Mouse (Mus musculus) T-cell, adult 2 months (primary cell): ENCODE data around the gene Il2rb.
A peak's percentile ranks its signal among the peaks of the same experiment; 100 is the strongest.

ENCODE experiments used
- DNase-seq: peaks from one replicate; pipeline ENCODE4 v3.0.0; 2022; ENCODE audit warnings: low spot score

Il2rb gene

DNA sequence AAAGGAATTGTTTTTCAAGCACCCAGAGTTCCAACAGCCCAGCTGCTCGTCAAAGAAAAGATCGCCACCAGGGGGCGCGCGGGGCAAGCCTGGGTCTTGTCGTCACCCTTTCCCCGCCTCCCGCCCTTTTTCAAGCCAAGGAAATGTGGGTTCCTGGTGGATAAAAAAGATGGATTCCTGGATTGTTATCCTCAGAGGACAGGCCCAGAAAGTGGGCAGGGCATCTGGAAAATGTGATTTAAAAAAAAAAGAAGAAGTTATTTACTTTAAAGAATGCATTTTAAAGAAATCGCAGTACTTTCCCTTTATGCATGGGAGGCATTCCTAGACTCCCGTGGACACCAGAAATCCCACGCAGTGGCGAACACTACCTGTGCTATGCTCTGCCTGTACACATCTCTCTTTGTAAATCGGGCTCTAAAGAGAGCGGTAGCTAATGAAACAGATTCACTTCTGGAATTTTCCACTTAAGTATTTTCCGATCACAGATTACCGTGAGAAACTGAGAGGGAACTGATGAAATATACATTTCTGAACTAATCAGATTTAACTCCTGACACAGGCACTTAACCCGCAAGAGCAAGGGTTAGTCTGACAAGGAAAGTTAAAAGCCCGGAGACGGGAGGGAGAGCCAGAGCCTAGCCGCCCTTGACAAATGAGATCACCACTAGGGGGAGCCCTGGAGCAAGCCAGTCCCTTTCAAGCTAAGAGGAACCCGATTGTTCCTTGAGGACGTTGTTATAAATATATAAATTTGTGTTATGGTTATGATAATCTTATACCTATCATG lies 47.1 kb downstream of the Il2rb start:
- peak; percentile 82 for DNase-seq

DNA sequence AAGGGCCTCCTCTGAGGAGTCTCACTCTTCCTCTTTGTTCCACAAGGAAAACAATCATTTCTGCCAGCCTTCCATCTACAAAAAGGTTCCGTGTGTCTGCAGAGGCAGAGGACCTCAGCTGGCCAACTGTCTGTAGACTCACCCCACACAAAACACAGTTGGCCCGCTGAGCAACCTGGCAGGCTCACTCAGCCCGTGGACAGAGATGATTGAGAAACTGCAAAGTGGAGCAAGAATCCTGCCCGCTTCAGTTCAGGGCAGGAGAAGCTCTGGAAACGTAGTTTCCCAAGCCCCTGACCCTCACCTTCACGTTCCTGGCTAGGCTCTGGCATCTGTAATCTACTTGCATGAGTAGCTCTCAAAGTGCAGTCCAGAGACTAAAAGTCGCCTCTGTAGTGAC lies 48.0 kb downstream of the Il2rb start:
- DNase-seq = no peak

DNA sequence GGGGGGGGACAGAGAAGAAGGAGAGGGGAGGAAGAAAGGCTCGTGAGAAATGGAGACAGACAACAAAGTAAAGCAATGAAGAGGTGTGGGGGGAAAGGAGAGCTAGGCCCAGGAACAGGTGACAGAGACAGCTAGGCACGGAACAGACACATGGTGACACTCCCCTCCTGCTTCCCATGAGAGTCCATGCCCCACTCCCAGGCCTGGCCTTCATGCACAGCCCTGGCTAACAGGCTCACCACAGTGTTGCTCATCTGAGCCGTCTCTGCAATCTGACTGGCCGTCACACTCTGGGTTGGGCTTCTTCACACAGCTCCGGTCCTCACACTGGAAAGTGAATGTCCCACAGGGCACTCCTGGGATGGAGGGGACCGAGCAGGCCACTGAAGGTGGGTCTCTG lies 51.2 kb downstream of the Il2rb start:
- DNase-seq = no peak

DNA sequence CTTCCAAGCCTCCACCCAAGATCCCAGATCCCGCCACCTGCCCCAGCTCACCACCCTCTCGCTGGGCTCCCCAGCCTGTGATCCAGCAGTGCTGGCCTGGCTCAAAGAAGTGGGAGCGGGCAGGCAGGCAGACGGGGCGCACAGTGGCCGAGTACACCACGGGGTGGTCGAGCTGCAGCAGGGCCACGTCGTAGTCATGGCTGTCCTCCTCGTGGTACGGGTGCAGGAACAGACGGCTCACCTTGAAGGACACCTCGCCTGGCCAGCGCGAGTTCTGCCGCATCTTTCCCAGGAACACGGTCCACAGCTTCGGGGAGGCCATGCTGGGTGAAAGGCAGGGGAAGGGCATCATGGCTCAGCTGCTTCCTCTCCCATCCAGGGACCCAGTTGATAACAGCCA lies 52.8 kb downstream of the Il2rb start:
- no peak for DNase-seq

DNA sequence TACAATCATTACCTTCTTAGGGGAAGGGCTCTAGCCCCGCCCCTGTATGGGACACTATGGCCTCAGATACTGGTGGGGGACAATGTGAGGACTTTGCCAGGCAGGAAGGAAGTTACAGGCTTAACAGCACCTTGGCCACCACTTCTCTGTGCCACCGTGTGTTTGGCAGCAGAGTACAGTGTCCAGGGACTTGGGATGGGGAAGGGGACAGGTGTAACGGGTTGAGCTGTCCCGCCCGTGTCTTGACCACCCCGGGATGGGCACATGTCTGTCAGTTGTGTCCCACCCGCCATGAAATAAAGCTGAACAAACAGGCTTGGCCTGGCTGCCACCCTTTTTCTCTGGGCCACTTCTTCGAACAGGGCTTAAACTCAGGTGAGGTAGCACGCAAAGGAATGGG lies 56.1 kb downstream of the Il2rb start:
- no peak for DNase-seq

DNA sequence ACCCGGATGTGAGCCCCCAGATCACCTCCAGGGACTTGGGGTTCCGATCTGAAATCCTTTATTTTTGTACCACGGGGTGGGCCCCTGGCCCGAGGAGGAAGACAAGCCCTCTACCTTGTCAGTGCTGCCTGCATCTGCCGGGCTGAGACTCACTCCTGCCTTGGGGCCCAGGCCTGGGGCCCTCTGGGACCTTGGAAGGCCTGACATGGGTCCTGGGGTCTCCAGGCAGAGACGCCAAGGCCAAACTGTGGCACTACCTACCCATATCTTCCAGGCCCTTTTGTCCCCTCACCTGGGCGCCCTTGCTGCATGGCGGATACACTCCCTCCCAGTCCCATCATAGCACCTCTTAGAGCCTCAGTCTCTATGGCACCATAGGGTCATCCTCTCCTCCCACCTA lies 56.6 kb downstream of the Il2rb start:
- no peak for DNase-seq

DNA sequence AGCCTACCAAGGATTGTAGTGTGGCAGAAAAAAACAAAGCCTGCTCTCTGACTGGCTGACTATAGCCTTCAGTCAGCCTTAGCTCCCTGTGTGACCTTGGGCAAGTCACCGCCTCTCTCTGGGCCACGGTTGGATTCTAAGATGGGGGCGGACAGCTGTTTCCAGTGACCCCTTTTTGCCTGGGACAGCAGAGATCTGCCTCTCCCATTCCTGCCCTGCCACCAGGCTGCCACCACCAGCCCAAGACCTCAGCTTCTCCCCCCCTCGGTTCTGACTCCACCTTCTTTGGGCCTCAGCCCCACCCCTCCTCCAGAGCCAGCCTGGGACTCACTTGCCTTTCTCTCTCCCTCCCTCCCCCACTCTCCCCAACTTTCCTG lies 57.1 kb downstream of the Il2rb start:
- no peak for DNase-seq

DNA sequence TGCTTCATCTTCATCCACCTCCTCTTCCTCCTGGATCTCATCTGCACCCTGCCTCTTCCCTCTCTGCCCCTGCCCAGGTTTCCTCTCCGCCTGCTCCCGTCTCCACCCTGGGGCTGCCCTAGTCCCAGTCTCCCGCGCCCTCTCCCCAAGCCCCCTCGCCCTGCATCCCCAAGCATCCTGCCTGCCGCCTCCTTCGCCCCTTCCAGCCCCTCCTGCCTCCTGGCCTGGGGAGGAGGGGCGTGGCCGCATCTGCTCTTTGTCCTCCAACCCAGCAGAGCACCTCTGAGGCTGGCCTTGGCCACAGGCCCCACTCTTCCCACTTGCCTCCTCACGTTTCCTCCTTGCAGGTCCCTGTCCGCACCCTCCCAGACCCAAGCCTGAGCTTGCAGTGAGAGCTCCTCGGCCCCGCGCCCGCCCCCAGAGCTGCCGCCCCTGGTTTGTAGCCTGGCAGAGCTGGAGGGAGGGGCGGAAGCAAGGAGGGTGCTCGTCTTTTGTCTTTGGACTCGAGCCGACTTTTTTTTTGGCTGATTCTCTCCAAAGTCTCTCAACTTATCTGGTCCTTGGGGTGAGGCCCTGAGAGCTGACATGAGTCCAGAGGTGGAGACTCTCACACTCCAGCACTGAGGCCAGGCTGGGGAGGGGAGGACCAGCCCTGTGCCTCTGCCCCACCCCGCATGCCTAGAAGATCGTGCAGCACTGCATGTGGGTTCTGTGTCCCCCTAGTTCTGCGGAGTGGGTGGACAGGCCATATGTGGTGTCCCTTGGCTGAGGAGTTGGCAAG lies 57.6 kb downstream of the Il2rb start:
- DNase-seq = no peak

DNA sequence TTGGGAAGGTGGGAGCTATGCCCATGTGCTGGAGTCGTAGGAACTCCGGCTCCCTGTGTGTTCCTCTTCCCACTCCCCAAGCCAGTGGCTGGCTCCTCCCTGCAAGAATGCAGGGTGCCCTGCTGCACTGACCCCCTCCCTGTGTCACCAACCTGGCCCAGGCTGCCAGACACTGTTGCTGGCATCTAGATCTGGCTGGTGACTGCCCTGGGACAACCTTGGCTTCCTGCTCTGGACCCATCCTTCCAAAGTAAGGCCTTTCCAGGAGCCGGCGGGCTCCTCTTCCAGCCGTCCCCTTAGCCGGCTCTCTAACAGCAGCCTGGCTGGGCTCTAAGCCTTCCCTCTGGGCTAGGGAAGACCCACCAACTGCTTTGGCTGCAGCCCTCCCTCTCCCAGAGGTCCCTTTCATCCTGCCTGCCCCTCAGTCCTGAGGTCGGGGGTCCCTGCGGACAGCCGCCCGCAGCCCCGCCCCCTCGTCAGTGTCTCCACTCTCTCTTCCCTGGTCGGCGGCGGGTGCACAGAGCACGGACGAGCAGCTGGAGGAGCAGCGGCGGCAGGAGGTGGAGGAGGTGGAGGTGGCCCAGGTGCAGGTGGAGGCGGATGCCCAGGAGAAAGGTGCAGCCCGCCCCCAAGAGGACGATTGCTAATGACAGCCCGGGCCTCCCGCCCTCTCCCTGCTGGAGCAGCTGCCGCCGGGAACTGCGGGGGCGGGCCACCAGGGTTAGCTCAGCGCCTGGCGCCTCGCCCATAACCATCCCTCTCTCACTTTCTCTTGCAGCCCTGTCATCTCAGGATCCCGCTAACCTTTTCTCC lies 58.5 kb downstream of the Il2rb start:
- DNase-seq = peak; percentile 20

DNA sequence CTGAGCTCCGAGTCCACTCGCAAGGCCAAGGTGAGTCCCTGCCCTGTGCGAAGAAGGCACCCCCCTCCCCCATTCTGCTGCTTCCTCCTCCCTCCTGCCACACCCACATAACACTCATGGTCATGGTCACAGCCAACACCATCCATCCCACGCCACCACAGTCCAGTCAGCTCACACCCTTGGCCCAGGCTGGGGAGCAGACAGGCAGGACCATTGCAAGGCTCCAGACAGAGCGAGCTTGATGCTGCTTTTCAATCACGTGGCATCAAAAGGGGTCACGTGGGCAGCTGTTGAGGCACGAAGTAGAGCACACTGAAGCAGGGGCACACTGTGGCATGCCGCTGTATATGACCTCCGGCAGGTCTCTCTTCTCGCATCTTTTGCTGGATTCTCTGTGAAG lies 59.4 kb downstream of the Il2rb start:
- DNase-seq = no peak

DNA sequence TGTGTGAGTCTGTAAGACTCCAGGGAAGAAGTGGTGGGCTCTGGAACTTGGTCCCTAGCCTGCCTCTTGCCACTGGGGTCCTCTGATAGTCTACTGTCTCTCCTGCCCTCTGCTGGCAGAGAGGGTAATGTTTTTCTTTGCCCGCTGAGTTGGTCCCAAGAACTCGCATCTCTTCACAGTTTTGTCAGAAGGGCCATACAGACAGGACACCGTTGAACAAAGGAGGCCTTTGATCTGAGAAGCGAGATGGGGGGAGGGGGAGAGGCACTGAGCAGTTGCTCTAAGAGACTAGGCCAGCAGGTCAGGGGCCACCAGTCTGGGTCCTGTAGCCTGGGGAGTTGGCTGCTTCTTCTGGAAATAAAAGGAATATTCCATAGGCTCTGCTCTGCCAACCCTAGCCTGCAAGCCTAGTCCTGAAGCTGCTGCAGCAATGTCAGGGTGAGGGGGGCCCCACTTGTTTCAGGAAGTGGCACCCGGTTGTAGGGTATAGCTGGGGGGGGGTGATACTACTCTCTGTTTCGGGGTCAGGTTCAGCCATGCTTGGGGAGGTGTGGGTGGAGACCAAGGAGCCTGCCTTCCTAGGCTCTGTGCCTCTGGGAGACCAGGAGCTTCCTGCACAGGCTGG lies 60.1 kb downstream of the Il2rb start:
- DNase-seq = no peak

DNA sequence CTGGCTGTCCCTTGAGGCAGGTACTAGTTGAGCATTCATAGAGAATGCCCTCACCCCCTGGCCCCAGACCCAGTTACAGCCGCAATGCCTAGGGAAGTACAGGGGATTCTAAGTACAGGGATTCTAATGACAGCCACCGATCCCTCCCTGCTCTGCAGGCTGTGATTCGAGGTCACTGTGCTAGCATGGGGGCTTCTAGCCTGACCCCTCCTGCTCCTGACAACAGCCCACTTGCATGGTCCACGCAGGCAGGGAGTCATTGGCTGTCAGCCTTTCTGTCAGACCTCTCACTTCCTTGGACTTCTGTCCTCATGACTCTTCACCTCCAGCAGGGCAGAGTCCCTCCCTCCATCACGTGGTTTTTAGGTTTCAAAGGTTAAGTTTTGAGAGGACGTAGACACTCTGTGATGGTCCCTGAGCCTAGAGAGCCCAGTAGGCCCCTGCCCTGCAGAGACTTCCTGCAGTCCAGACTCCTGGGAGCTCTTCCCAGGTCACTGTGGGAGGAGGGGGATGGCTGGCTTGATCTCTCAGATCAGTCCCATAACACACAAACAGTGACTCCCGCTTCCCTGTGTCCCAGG lies 63.4 kb downstream of the Il2rb start:
- no peak for DNase-seq

DNA sequence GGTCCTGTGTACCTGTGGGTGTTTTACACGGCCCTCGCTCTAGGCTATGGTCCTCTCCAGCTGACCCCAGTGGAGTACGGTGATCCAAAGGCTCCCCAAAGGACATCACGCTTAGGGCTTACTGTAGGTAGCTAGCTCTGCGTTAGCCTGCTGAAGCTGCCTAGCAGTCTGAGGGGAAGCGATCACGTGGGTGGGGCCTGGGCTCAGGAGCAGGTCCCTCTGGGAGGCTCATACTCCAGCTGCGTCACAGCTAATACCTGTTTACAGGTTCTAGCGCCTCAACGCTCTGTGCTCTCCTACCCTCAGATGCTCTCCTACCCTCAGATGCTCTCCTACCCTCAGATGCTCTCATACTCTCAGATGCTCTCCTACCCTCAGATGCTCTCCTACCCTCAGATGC lies 64.2 kb downstream of the Il2rb start:
- no peak for DNase-seq

DNA sequence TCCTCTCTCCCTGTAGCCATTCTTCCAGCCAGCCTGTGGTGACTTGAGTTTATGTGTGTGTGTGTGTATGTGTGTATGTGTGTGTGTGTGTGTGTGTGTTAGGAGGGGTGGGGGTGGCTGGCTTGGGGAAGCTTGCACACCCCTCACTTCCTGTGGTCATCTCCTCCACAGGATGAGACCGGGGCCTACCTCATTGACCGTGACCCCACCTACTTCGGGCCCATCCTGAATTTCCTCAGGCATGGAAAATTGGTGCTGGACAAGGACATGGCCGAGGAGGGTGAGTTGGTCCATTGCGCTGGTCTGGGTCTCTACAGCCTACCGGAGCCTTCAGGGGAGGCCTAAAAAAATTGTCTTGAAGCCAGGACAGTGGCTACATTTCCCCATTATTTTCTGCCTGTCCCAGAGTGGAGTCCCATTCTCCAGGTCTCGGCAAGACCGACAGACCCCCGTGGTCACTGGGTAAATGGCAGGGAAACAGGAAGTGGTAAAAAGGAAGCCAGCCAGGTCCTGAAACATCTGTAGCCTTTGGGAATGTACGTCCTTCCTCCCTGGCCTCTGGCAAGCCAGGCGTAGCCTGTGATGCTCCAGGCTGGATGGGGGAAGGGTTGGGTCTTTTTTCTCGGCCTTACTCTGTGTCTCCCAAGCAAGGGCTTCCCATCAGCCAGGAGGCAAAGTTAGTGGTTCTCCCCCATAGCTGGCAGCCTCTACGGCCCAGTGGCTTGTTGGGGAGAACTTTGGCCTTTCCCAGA lies 65.0 kb downstream of the Il2rb start:
- DNase-seq = no peak
